Mouse (Mus musculus) forebrain, embryonic 11.5 days (tissue): ENCODE measurements at regions not wholly inside any gene's neighbourhood (a gene's known extent, or its start where the extent isn't known, plus 50 kb on each side); places are given as distances from the start of the nearest gene placed in this dataset.

ENCODE experiments used
- ATAC-seq: fragments of 200-750 bp; cut with Nextera tagmentation; replicated peaks from 2 replicates; pipeline ENCODE4 v1.8.0; 2017; ENCODE audit warnings: moderate TSS enrichment; ENCODE audit not compliant: low FRiP score
- DNase-seq: peaks from one replicate; pipeline ENCODE4 v3.0.0-alpha.2; 2017; ENCODE audit warnings: low spot score
- H3K27ac ChIP-seq: fragments of 300-500 bp; sonication (generic); 2 replicates; pipeline ENCODE4 v1.5.1; 2014; ENCODE audit warnings: low read depth, low read length
- H3K27me3 ChIP-seq: fragments of 300-500 bp; sonication (generic); 2 replicates; pipeline ENCODE4 v1.6.1; 2014; ENCODE audit warnings: mild to moderate bottlenecking, low read length, mixed read lengths; ENCODE audit not compliant: control insufficient read depth, insufficient read depth
- H3K36me3 ChIP-seq: fragments of 300-500 bp; sonication (generic); 2 replicates; pipeline ENCODE4 v1.6.1; 2014; ENCODE audit warnings: mild to moderate bottlenecking, low read length, moderate library complexity, mixed read lengths; ENCODE audit not compliant: control insufficient read depth, insufficient read depth
- H3K4me1 ChIP-seq: fragments of 300-500 bp; sonication (generic); replicated peaks from 2 replicates; pipeline ENCODE4 v1.6.1; 2014; ENCODE audit warnings: low read length, mixed read lengths; ENCODE audit not compliant: control insufficient read depth, insufficient read depth
- H3K4me2 ChIP-seq: fragments of 300-500 bp; sonication (generic); 2 replicates; pipeline ENCODE4 v1.6.1; 2014; ENCODE audit warnings: low read depth, mild to moderate bottlenecking, low read length, moderate library complexity, mixed read lengths; ENCODE audit not compliant: severe bottlenecking
- H3K4me3 ChIP-seq: fragments of 300-500 bp; sonication (generic); 2 replicates; pipeline ENCODE4 v1.5.1; 2014; ENCODE audit warnings: low read depth, low read length
- H3K9ac ChIP-seq: fragments of 300-500 bp; sonication (generic); 2 replicates; pipeline ENCODE4 v1.6.1; 2014; ENCODE audit warnings: low read length
- H3K9me3 ChIP-seq: fragments of 300-500 bp; sonication (generic); 2 replicates; pipeline ENCODE4 v1.6.1; 2016; ENCODE audit warnings: low read length, mixed read lengths; ENCODE audit not compliant: control insufficient read depth
- WGBS: fragments of 180-500 bp; shearing (Covaris S2); extraction: QIAGEN DNeasy Blood & Tissue Kit; methylation state at CpG from one replicate; pipeline ENCODE4 v1.1.7; 2014; 5-methylcytosine and 5-hydroxymethylcytosine counted together

DNA sequence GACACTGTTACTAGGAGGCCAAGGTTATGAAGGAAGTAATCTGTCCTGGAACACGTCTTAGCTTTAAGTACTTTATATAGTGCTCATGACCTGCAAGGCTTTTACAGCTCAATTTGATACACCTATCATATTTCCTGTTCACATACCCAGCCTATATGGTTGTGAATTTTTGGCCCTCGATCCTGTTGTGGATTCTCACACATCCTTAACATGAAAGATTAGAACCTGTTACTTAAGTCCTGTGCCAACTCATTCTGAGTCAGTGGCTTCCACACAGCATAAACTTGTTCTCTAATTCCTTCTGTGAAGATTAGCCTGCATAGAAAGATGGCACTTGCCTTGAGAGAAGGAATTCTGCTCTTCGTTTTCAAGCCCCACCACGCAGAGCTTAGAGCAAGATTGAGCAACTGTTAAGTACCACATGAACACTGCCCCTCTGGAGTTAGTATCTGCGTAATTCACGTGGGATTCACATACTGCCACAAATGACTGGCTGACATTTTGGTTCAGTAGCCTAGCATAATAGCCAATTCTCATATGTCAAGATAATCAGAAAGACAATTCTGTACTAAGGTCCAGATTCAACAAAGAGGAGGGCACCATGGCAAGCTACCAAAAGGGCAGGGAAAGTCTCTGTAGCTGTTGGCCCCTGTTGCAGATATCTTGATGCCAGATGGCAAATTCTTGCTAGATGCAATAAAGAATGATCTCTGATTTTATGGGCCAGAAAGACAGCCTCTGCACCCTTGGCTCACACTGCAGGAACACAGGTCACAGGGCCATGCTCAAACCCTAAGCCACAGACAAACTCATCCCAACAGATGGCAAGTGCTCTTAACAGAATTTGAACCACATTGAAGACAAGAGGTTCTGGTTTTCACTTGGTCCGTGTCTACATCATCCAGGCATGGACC, 62.7 kb upstream of the Slc4a7 start:
- Histone ChIP-seq H3K4me2 (no peak overlapping the region), H3K27me3 (no peaks in the 10 kb centered on the region), H3K4me1 (no peaks in the 10 kb centered on the region), H3K9ac (no peak overlapping the region), H3K9me3 (no peaks in the 10 kb centered on the region), H3K36me3 (no peaks in the 10 kb centered on the region), H3K27ac (no peak overlapping the region), H3K4me3 (no peak overlapping the region)
- WGBS, result 82% methylated on average over 7 of the region's 7 CpGs
- ATAC-seq (no peak), DNase-seq (no peak)

DNA sequence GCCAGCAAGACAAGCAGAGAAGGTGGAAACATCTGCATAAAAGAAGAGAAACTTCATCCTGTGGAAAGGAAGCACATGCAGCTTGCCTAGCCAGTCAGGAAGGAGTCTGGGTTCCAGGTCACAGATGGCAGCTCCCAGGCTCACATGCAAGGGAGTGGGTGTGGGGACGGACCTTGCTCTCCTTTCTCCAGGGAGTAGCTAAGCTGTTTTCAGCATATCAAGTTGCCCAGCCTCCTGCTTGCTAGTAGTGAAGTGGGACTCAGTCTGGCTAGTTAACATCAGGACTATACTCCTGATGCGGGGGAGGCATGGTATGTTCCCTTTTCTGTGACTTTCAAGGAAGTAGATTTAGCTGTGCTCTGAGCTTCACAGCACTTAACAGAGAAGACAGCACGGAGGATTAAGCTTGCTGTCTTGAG, 62.0 kb upstream of the Slc4a7 start:
- Histone ChIP-seq H3K4me1 (no peaks in the 10 kb centered on the region), H3K4me3 (no peak overlapping the region), H3K36me3 (no peaks in the 10 kb centered on the region), H3K9me3 (no peaks in the 10 kb centered on the region), H3K9ac (no peak overlapping the region), H3K27me3 (no peaks in the 10 kb centered on the region), H3K4me2 (no peak overlapping the region), H3K27ac (no peak overlapping the region)
- WGBS, result 49% methylated on average over 3 of the region's 3 CpGs
- no peak for DNase-seq
- ATAC-seq, result no peak

DNA sequence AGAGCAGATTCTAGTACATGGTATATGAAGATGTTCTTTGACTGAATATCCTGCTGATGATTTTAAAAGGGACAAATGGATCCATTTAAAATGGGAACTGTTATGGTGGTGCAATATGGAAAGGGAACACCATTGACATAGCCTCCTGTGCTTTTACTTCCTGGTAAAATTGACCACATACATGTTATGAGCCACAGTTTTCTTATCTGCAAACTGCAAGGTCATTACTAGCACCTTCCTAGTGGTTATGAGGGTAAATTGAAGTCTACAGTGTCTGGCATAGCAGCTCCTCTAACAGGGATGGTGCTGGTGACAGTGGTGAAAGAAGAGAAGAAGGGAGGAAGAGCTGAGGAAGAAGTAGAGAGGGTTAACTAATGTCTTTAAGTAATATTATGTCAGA, 61.5 kb upstream of the Slc4a7 start:
- H3K9me3 ChIP-seq, result no peaks in the 10 kb centered on the region
- H3K4me3 ChIP-seq, result no peak overlapping the region
- no peak overlapping the region for H3K4me2 ChIP-seq
- H3K4me1 ChIP-seq, result no peaks in the 10 kb centered on the region
- no peak overlapping the region for H3K27ac ChIP-seq
- no peak overlapping the region for H3K9ac ChIP-seq
- no peaks in the 10 kb centered on the region for H3K27me3 ChIP-seq
- no peak for ATAC-seq
- no peak for DNase-seq
- no peaks in the 10 kb centered on the region for H3K36me3 ChIP-seq

DNA sequence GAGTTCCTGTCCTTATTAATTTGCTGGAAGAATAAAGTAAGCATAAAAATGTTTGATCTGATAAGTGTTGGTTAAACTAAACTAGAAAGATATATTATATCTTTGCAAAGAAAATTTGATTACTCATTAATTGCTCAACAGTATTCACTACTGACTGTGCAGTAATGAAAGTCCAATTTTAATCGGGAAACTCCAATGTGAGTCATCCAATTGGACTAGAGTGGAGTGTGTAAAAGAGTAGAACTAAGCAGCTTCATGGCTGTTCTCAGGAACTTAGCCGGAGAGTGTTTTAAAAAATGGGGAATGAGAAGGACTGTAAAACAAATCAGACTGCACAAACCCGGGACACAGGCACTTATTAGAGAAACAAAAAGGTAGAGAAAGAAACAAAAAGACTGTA, 58.5 kb upstream of the Slc4a7 start:
- Histone ChIP-seq H3K36me3 (no peaks in the 10 kb centered on the region), H3K9ac (no peak overlapping the region), H3K27me3 (no peaks in the 10 kb centered on the region), H3K4me2 (no peak overlapping the region), H3K4me1 (no peaks in the 10 kb centered on the region), H3K4me3 (no peak overlapping the region), H3K9me3 (no peaks in the 10 kb centered on the region), H3K27ac (no peak overlapping the region)
- ATAC-seq, result no peak
- WGBS, result 91% methylated on average over 3 of the region's 3 CpGs
- no peak for DNase-seq

DNA sequence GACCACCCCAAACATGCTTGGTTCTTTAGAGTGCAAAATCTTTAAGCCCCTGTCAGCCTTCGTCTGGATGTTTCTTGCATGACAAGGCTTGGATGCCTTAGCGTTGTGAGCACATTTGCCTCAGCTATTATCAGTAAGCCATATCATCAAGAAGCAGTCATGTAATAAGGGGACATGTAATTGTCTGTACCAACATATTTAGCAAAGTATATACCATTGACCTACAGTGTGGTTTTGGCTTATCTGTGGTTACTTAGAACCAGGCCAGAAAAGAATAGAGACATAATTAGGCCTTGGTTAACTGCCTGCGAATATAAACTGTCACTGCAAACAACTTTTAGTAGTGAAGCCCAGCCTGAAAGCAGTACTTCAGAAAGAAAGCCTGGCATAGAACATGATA, 57.0 kb upstream of the Slc4a7 start:
- no peak for DNase-seq
- 80% methylated on average over 3 of the region's 3 CpGs for WGBS
- no peak overlapping the region for H3K9ac ChIP-seq
- no peaks in the 10 kb centered on the region for H3K36me3 ChIP-seq
- H3K9me3 ChIP-seq, result no peaks in the 10 kb centered on the region
- H3K4me3 ChIP-seq, result no peak overlapping the region
- H3K4me2 ChIP-seq, result no peak overlapping the region
- no peak overlapping the region for H3K27ac ChIP-seq
- ATAC-seq, result no peak
- H3K4me1 ChIP-seq, result no peaks in the 10 kb centered on the region
- no peaks in the 10 kb centered on the region for H3K27me3 ChIP-seq
